Mouse (Mus musculus): ENCODE measurements around the gene Tmem53.
A peak's percentile ranks its signal among the peaks of the same experiment; 100 is the strongest.

Tmem53 gene

GRCm38 (mm10) chr4:117313085-117313424 lies 61.3 kb downstream of the Tmem53 start:
- DNase-seq (ENCODE audit: low read depth, low spot score), result peak; percentile 84

GRCm38 (mm10) chr4:117314849-117315500 lies 63.2 kb downstream of the Tmem53 start:
- no peak for DNase-seq (ENCODE audit: low read depth, low spot score)

- DNase-seq (ENCODE audit: low read depth, low spot score), result no peak
Observed at GRCm38 (mm10) chr4:117316800-117317199, 65.0 kb downstream of the Tmem53 start.

- DNase-seq (ENCODE audit: low read depth, low spot score), result no peak
Observed at GRCm38 (mm10) chr4:117317701-117318190, 66.0 kb downstream of the Tmem53 start.

Measured in R1 (cell line).